Mouse (Mus musculus) neural tube, embryonic 12.5 days (tissue): Measurements from ENCODE around the gene Hoxd11. TPM values are rescaled to one million over a fixed set of nuclear protein-coding genes. Genes with fewer than 3 reads are reported as not detected.

Experiments used
- ATAC-seq: fragments of 200-750 bp; cut with Nextera tagmentation; 2 replicates; pipeline ENCODE4 v1.8.0; 2017; ENCODE audit warnings: low read depth, mild to moderate bottlenecking, moderate TSS enrichment, moderate library complexity; ENCODE audit not compliant: low FRiP score
- H3K27ac ChIP-seq: fragments of 300-500 bp; sonication (generic); 2 replicates; pipeline ENCODE4 v1.5.1; 2016
- H3K27me3 ChIP-seq: fragments of 300-500 bp; sonication (generic); replicated peaks from 2 replicates; pipeline ENCODE4 v1.6.1; 2016; ENCODE audit warnings: mild to moderate bottlenecking
- H3K36me3 ChIP-seq: fragments of 300-500 bp; sonication (generic); 2 replicates; pipeline ENCODE4 v1.6.1; 2016; ENCODE audit warnings: mild to moderate bottlenecking
- H3K4me1 ChIP-seq: fragments of 300-500 bp; sonication (generic); 2 replicates; pipeline ENCODE4 v1.6.1; 2016
- H3K4me2 ChIP-seq: fragments of 300-500 bp; sonication (generic); replicated peaks from 2 replicates; pipeline ENCODE4 v1.6.1; 2016; ENCODE audit warnings: mild to moderate bottlenecking
- H3K4me3 ChIP-seq: fragments of 300-500 bp; sonication (generic); 2 replicates; pipeline ENCODE4 v1.5.1; 2016
- H3K9ac ChIP-seq: fragments of 300-500 bp; sonication (generic); 2 replicates; pipeline ENCODE4 v1.6.1; 2016; ENCODE audit warnings: mild to moderate bottlenecking
- H3K9me3 ChIP-seq: fragments of 300-500 bp; sonication (generic); 2 replicates; pipeline ENCODE4 v1.6.1; 2016; ENCODE audit warnings: mild to moderate bottlenecking
- WGBS: fragments of 180-500 bp; shearing (Covaris S2); methylation state at CpG from one replicate; pipeline ENCODE4 v1.1.7; 2016; 5-methylcytosine and 5-hydroxymethylcytosine counted together
- polyA plus RNA-seq: library from polyadenylated mRNA; unstranded; fragments of >200 nt; fragmentation: Nextera tagmentation; extraction: Ambion mirVana; gene quantifications from 2 replicates; pipeline ENCODE4 v1.2.1, GENCODE M21; 2016

Gene Hoxd11
- polyA plus RNA-seq, 1 experiment from 2014 or later, result 19.1 TPM

GRCm38 (mm10) chr2:74703720-74704392 is 24.5 kb downstream of the Hoxd11 start:
- H3K27ac ChIP-seq, result peak overlapping the region; percentile 100
- WGBS, result 2% methylated on average over 26 of the region's 26 CpGs
- peak overlapping the region; percentile 98 for H3K9ac ChIP-seq
- peak overlapping the region; percentile 96 for H3K4me2 ChIP-seq
- peak overlapping the region; percentile 78 for H3K4me3 ChIP-seq
- no peaks in the 10 kb centered on the region for H3K36me3 ChIP-seq
- peaks cover 24% of the 10 kb centered on the region for H3K27me3 ChIP-seq
- H3K9me3 ChIP-seq, result no peaks in the 10 kb centered on the region
- peaks cover 35% of the 10 kb centered on the region for H3K4me1 ChIP-seq
- ATAC-seq, result peak; percentile 7; the same call in 1 of the 2 replicates

DNA sequence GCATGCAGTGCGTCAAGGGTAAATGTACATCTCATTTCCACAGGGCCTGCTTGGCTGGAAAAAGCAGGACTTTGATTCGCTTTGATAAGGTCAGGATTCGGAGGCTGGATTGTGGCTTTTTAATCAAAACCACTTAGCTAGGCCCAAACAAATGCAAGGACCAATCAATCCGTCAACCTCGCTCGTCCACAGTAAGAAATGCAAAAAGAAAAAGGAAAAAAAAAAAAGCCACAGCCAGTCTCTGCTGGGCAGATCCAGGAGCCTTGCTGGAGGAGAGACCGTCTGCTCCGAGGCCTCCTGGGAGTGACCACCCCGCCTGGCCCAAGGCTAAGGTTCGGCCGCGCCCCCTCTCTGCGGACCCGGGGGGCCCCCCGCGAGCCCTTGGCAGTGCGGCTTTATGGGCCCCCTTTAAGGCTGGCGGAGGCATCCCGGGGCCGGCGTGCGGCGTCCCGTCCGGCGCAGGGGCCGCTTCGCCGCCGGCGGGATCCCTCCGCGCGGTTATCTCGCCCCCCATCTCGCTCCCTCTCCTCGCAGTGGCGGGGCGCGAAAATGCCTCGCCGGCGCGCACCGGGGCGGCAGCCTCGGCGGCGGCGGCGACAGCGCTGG is 25.1 kb downstream of the Hoxd11 start, which contains the start of gene Hoxd8:
Gene Hoxd8 (plus strand): TSS at position 223 of the 606 bp plus-strand sequence.
- Histone ChIP-seq H3K9me3 (no peaks in the 10 kb centered on the region), H3K4me2 (peak within 1 kb of the TSS; percentile 96), H3K27ac (peak within 1 kb of the TSS; percentile 100), H3K9ac (peak within 1 kb of the TSS; percentile 98), H3K27me3 (peaks cover 19% of the 10 kb centered on the region), H3K4me1 (peaks cover 41% of the 10 kb centered on the region), H3K36me3 (no peaks in the 10 kb centered on the region), H3K4me3 (peak within 1 kb of the TSS; percentile 78)
- 1% methylated on average over 52 of the region's 52 CpGs for WGBS
- peak; percentile 62 for ATAC-seq

GRCm38 (mm10) chr2:74704999-74705466 is 25.7 kb downstream of the Hoxd11 start:
- Histone ChIP-seq H3K4me1 (peaks cover 45% of the 10 kb centered on the region), H3K4me2 (peak overlapping the region; percentile 96), H3K4me3 (peak overlapping the region; percentile 78), H3K27me3 (peaks cover 13% of the 10 kb centered on the region), H3K36me3 (no peaks in the 10 kb centered on the region), H3K9me3 (no peaks in the 10 kb centered on the region), H3K27ac (peak overlapping the region; percentile 100), H3K9ac (peak overlapping the region; percentile 98)
- WGBS, result under 1% methylated on average over 51 of the region's 66 CpGs
- ATAC-seq, result peak; percentile 7

DNA sequence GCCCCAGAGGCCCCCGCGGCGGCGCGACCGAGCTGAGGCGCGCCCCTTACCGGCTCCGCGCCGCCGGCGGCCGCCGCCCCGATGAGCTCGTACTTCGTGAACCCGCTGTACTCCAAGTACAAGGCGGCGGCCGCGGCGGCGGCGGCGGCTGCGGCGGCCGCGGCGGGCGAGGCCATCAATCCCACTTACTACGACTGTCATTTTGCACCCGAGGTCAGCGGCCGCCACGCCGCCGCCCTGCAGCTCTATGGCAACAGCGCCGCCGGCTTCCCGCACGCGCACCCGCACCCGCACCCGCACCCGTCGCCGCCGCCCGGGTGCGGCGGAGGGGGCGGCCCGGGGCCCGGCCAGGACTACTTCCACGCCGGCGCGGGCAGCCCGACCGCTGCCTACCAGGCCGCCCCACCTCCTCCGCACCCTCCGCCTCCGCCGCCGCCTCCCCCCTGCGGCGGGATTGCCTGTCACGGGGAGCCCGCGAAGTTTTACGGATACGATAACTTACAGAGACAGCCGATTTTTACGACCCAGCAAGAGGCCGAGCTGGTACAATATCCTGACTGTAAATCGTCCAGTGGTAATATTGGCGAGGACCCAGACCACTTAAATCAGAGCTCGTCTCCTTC is 26.2 kb downstream of the Hoxd11 start:
- peak; percentile 62 for ATAC-seq
- peak overlapping the region; percentile 100 for H3K27ac ChIP-seq
- peaks cover 8% of the 10 kb centered on the region for H3K27me3 ChIP-seq
- no peaks in the 10 kb centered on the region for H3K9me3 ChIP-seq
- WGBS, result under 1% methylated on average over 76 of the region's 85 CpGs
- no peaks in the 10 kb centered on the region for H3K36me3 ChIP-seq
- peak overlapping the region; percentile 98 for H3K9ac ChIP-seq
- H3K4me2 ChIP-seq, result peak overlapping the region; percentile 96
- peak overlapping the region; percentile 78 for H3K4me3 ChIP-seq
- peaks cover 45% of the 10 kb centered on the region for H3K4me1 ChIP-seq

DNA sequence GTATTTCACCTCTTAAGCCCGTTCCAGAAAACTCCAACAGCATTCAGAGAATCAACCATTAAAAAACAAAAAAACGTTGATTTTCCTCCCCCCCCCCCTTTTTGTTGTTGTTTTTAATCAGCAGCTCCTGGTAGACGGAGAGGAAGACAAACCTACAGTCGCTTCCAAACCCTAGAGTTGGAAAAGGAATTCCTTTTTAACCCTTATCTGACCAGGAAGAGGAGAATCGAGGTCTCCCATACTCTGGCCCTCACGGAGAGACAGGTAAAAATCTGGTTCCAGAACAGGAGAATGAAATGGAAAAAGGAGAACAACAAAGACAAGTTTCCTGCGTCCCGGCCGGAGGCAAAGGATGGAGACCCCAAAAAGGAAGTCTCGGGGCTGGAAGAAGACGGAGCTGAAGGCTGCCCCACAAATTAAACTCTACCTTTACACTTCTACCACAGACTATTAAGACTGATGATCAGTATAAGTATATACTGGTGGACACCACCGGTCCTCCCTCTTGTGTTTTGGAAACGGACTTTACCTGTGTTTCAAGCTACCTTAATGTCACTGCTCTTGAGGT is 27.1 kb downstream of the Hoxd11 start:
- H3K27ac ChIP-seq, result peak overlapping the region; percentile 22
- peak overlapping the region; percentile 78 for H3K4me3 ChIP-seq
- H3K36me3 ChIP-seq, result no peaks in the 10 kb centered on the region
- peak overlapping the region; percentile 96 for H3K4me2 ChIP-seq
- no peaks in the 10 kb centered on the region for H3K27me3 ChIP-seq
- H3K9me3 ChIP-seq, result no peaks in the 10 kb centered on the region
- H3K4me1 ChIP-seq, result peaks cover 44% of the 10 kb centered on the region
- WGBS, result 2% methylated on average over 13 of the region's 13 CpGs
- H3K9ac ChIP-seq, result peak overlapping the region; percentile 98
- no peak for ATAC-seq

- H3K27me3 ChIP-seq, result no peaks in the 10 kb centered on the region
- peak overlapping the region; percentile 70 for H3K9ac ChIP-seq
- H3K27ac ChIP-seq, result peak overlapping the region; percentile 38; the same call in 1 of the 2 replicates
- 8% methylated on average over 7 of the region's 7 CpGs for WGBS
- H3K4me3 ChIP-seq, result peak overlapping the region; percentile 42
- no peaks in the 10 kb centered on the region for H3K36me3 ChIP-seq
- H3K9me3 ChIP-seq, result no peaks in the 10 kb centered on the region
- no peak for ATAC-seq
- H3K4me1 ChIP-seq, result peaks cover 44% of the 10 kb centered on the region
- peak overlapping the region; percentile 96 for H3K4me2 ChIP-seq
These were observed 28.2 kb downstream of the Hoxd11 start for GRCm38 (mm10) chr2:74707599-74707998.

- Histone ChIP-seq H3K27ac (no peak overlapping the region), H3K36me3 (no peaks in the 10 kb centered on the region), H3K4me2 (peak overlapping the region; percentile 96), H3K4me3 (peak overlapping the region; percentile 19), H3K9ac (peak overlapping the region; percentile 70; the same call in 1 of the 2 replicates), H3K4me1 (peaks cover 39% of the 10 kb centered on the region), H3K27me3 (no peaks in the 10 kb centered on the region), H3K9me3 (no peaks in the 10 kb centered on the region)
- ATAC-seq, result no peak
- WGBS, result 19% methylated on average over 4 of the region's 4 CpGs
These were observed 29.3 kb downstream of the Hoxd11 start for GRCm38 (mm10) chr2:74708676-74709075.

DNA sequence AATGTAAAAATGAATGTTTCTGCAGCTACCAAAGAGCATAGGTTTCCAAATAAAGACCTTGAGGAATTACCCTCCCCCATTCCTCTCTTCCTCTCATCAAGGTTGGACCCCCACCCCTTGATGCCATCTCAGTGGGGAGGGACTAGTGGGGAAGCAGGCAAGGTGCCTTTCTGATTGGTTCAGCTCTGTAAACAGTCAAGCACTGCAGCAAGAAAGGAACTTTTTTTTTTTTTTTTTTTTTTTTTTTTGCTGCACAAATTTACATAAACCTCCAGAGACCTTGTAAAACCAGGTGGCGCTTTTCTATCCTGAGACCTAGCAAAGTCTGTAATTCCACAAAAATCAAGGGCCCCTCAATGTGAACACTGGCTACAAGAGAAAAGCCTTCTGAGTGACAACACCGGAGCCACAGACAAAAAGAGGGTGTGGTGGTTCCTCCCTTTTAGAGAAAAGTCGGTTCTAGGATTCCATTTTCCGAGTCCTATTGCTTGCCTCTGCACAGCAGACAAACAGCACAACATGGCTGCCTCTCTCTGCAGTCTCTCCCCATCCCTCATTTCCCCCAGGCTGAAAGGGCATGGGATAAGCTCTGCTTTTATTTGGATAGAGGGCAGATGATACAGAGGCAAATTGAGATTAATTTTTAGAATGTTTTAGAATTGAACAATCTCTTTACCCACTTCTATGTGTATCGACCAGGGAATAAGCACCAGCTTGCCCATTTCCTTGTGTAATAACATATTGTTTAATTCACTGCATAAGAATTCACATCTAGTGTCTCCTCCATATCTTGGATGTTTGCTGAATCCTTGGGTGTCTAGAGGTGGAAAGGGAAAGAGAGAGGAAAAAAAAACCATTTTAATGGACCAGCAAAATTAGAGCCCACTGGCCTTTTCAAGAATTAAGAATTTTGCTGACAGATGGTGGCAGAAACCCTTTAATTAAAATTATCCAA is 30.4 kb downstream of the Hoxd11 start:
- H3K9me3 ChIP-seq, result no peaks in the 10 kb centered on the region
- no peak for ATAC-seq
- H3K36me3 ChIP-seq, result no peaks in the 10 kb centered on the region
- peak overlapping the region; percentile 70 for H3K9ac ChIP-seq
- H3K4me2 ChIP-seq, result peak overlapping the region; percentile 96
- WGBS, result 6% methylated on average over 5 of the region's 5 CpGs
- H3K27ac ChIP-seq, result peak overlapping the region; percentile 21; the same call in 1 of the 2 replicates
- H3K27me3 ChIP-seq, result no peaks in the 10 kb centered on the region
- H3K4me1 ChIP-seq, result peaks cover 33% of the 10 kb centered on the region
- H3K4me3 ChIP-seq, result 0 out of 2 replicates have a peak overlapping the region, but pooled peaks have one; percentile 3

GRCm38 (mm10) chr2:74710929-74711543 is 31.7 kb downstream of the Hoxd11 start:
- ATAC-seq, result no peak
- H3K9me3 ChIP-seq, result no peaks in the 10 kb centered on the region
- WGBS, result under 1% methylated on average over 16 of the region's 16 CpGs
- peak overlapping the region; percentile 90 for H3K4me3 ChIP-seq
- no peaks in the 10 kb centered on the region for H3K36me3 ChIP-seq
- peaks cover 41% of the 10 kb centered on the region for H3K4me1 ChIP-seq
- H3K4me2 ChIP-seq, result peak overlapping the region; percentile 96
- no peaks in the 10 kb centered on the region for H3K27me3 ChIP-seq
- peak overlapping the region; percentile 100 for H3K9ac ChIP-seq
- H3K27ac ChIP-seq, result peak overlapping the region; percentile 100

DNA sequence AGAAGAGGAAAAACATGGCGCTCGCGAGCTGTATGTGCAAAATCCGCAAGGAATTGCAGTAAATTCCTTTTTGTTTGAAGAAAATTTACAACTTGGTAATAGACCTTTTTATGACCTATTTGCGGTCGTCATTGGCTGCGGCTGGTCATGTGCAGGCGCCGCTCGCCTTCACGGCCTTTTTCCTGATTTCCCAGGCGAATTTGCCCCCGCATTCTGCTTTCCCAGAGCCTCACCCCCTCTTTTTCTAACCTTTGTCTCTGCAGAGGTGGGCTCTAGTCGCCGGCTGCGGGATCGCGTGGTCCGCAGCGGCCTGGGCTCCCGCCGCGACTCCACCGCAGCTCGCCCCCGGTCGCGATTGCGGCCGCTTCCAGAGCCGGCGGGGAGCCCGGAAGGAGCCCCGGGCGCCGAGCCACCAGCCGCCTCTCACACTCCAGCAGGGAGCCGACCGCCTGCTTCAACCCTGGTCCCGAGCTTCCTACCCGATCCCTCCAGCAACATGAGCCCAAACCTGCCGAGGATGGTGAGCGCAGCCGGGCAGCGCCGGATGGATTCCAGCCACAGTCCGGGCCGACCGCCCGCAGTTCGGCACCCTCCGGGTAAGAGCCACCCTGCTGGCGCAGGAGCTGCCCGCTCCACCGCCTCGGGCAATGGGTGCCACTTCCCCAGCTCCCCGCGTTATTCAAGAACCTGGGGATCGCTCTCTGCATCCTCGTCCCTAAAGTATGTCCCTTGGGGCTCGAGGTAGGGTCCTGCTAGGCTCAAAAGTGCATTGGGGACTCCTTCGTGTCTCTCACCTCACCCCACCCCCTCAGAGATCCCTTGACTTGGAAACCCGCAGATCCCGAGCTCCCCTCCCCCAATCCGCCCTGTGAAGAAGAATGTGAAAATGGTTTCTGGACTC is 32.6 kb downstream of the Hoxd11 start, which contains the start of the genes Hoxd3 and Hoxd4:
Gene Hoxd3 (plus strand): TSS at position 207 of the 901 bp plus-strand sequence.
Gene Hoxd4 (plus strand): TSS at position 209 of the 901 bp plus-strand sequence.
- peak; percentile 73 for ATAC-seq
- no peaks in the 10 kb centered on the region for H3K9me3 ChIP-seq
- H3K9ac ChIP-seq, result peak within 1 kb of the TSS; percentile 100
- no peaks in the 10 kb centered on the region for H3K27me3 ChIP-seq
- peak within 1 kb of the TSS; percentile 96 for H3K4me2 ChIP-seq
- peaks cover 48% of the 10 kb centered on the region for H3K4me1 ChIP-seq
- H3K4me3 ChIP-seq, result peak within 1 kb of the TSS; percentile 90
- peak within 1 kb of the TSS; percentile 100 for H3K27ac ChIP-seq
- H3K36me3 ChIP-seq, result no peaks in the 10 kb centered on the region
- WGBS, result under 1% methylated on average over 65 of the region's 65 CpGs
